Mouse (Mus musculus) E14TG2a.4 (cell line): ENCODE data around the gene Zfand3.

Source experiments
- CTCF ChIP-seq: conservative IDR thresholded peaks from 2 replicates; pipeline ENCODE4 v1.5.1; 2014; ENCODE audit warnings: low read length
- NANOG ChIP-seq: IDR thresholded peaks from 2 replicates; pipeline ENCODE4 v1.6.1; 2014; ENCODE audit warnings: borderline replicate concordance, low read length, mixed read lengths

DNA sequence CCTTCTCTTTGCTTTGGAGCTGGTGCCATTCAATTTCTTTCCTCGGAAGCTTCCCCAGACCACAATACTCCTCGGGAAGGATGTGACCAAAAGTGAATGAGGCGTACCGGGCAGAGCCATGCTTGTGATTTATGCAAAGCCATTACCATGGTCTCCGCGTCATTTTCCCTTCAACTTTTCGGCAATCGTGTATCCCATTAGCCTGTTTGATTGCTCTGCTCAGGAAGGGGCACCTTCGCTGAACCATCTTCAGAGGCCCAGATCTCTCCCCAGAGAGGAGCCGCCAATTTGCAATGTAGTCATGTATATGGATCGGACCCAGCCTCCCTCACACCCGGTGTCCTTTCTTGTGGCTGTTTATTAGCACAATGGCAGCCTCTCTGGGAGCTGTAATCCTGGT is 218.3 kb downstream of the Zfand3 start:
- TF ChIP-seq CTCF (no peak), NANOG (no peak)
